Mouse (Mus musculus): ENCODE measurements around the gene Tmem170b.
"Not testable (repeated sequence)": the region's sequence is repeated elsewhere in the genome, so short reads cannot be mapped to it uniquely, and the experiment has no call there.

Gene Tmem170b

GRCm38 (mm10) chr13:41670386-41671130 lies 64.9 kb downstream of the Tmem170b start:
- peak in 1 of 2 experiments; percentile 47 for DNase-seq

GRCm38 (mm10) chr13:41671136-41671705 lies 65.5 kb downstream of the Tmem170b start:
- no peak for DNase-seq

- peak in 1 of 2 experiments; percentile 39 for DNase-seq
These were observed 67.2 kb downstream of the Tmem170b start for GRCm38 (mm10) chr13:41672904-41673303.

- DNase-seq, result no peak
These were observed 67.8 kb downstream of the Tmem170b start for GRCm38 (mm10) chr13:41673541-41673940.

- not testable (repeated sequence) for DNase-seq
These were observed 68.9 kb downstream of the Tmem170b start for GRCm38 (mm10) chr13:41674608-41675007.

- no peak for DNase-seq
These were observed 69.8 kb downstream of the Tmem170b start for GRCm38 (mm10) chr13:41675498-41675897.

- DNase-seq, result peak in 1 of 2 experiments; percentile 44
These were observed 70.5 kb downstream of the Tmem170b start for GRCm38 (mm10) chr13:41675966-41676835.

- peak; percentile 80 to 89 for DNase-seq
These were observed 71.1 kb downstream of the Tmem170b start for GRCm38 (mm10) chr13:41676836-41677186.

GRCm38 (mm10) chr13:41680854-41681549 lies 75.3 kb downstream of the Tmem170b start:
- DNase-seq, result no peak

- DNase-seq, result no peak
These were observed 76.8 kb downstream of the Tmem170b start for GRCm38 (mm10) chr13:41682341-41683119.

GRCm38 (mm10) chr13:41683356-41684012 lies 77.8 kb downstream of the Tmem170b start:
- no peak for DNase-seq

- no peak for DNase-seq
These were observed 79.8 kb downstream of the Tmem170b start for GRCm38 (mm10) chr13:41685499-41685898.

GRCm38 (mm10) chr13:41689055-41689454 lies 83.3 kb downstream of the Tmem170b start:
- peak in 1 of 2 experiments; percentile 42 for DNase-seq

GRCm38 (mm10) chr13:41689598-41690045 lies 83.9 kb downstream of the Tmem170b start:
- DNase-seq, result peak; percentile 86 to 92

Data from kidney, postnatal 4 days (tissue).